Mouse (Mus musculus): Measurements from ENCODE around the gene Zdhhc18.
A peak's percentile ranks its signal among the peaks of the same experiment; 100 is the strongest.

Zdhhc18 gene

GRCm38 (mm10) chr4:133604856-133605255, 45.1 kb downstream of the Zdhhc18 start:
- no peak for DNase-seq (ENCODE audit: low read depth, low spot score)

- DNase-seq (ENCODE audit: low read depth, low spot score), result no peak
Observed at GRCm38 (mm10) chr4:133604175-133604574, 45.8 kb downstream of the Zdhhc18 start.

DNA sequence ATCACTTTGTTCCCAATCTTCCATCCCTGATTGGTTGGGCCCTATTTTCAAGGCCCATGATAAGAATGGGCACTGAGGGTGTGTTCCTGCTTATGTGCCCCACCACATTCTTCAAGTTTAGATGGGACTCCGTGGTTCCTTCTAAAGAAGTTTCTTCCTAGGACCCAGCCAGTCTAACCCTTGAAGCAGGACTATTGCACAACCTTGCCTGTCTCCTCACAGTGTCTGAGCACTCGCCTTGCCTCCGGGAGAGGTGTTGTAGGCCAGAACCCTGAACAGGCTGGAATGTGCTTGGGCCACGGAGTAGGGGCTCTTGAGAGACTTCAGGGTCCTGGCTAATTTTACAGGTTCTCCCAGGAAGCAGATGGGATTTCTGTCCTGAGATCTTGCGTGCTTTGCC, 46.9 kb downstream of the Zdhhc18 start:
- no peak for DNase-seq (ENCODE audit: low read depth, low spot score)

DNA sequence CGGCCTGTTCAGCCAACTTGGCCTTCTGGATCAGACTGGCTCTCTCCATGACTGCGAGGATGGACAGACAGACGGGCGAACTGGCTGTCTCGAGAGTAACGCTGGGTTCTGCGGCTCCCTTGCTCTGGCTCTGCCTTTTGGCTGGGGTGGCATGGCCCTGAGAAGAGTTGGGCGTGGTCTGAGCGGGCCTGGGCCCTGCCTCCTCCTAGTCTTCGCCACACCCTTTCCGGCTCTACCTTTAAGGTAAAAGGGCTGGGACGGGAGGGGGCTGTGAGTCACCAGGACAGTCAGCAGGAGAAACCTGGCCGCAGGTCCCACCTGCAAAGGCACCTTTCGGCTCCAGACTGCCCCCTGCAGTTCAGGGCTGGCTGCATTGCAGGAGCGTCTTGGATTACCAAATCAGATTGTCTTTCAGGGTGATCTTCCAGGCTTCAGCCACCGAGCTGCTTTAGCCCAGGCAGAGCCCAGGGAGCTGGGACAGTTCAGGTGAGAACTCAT, 48.2 kb downstream of the Zdhhc18 start, which contains the start of gene Sfn:
TSS of gene Sfn (minus strand) at position 448 of the 498 bp plus-strand sequence.
- DNase-seq (ENCODE audit: low read depth, low spot score), result peak; percentile 86

DNA sequence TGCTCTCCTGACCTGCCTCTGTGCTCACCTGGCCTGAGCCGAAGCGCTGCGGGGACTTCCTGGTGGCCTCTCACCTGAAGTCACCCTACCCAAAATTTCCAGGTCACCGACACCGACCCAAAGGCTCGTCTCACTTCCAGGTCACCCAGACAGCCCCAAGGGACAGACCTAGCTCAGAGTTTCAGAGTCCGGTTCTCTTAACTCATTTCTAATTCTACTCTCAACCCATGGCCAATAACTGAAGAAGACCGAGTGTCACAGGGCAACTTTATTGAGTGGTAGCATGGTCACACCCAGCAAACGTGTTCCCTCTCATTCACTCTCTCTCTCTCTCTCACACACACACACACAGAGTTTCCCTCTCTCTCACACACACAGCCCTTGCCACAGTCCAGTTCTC, 49.6 kb downstream of the Zdhhc18 start:
- DNase-seq (ENCODE audit: low read depth, low spot score), result no peak

DNA sequence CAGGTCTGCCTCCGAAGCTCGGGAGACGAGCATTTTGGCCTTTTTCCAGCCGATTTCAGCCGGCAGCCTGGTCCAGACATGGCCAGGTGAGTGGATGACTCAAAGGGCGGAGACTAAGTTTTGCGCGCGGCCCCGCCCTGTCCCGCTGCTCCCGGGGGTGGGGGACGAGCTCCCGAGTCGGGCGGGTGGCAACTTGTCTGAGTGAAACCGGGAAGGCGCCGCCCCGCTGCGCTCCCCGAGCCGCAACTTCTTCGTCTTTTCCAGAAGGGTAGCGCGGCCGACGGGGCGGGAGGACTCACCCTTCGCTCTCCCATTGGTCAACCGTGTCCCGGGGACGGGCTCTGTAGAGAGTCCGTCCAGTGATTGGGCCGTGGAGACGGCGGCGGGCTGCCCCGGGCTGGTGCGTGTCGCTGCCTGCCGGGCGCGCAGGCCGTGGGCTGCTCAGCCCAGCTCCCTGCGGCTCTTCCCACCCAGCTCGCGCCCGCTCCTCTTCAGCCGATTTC, 50.3 kb downstream of the Zdhhc18 start:
- peak; percentile 92 for DNase-seq (ENCODE audit: low read depth, low spot score)

DNA sequence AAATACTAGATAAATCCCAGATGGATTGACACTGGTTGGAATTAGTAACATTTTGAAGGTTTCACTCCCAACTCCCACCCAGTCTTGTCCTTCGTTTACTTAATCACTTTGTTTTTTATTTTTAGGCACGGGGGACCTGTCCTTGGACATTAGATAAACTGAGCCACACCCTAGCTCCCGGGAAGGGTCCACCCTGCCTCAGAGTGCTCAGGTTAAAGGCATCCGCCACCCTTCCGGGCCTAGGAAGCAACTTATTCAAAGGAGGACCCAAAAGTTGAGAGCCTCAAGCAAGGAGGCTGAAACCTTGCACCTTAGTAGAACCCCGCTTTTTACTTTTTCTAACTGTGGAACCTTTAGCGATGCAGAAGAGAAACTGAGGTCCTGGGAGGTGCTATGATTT, 50.8 kb downstream of the Zdhhc18 start:
- no peak for DNase-seq (ENCODE audit: low read depth, low spot score)

- peak; percentile 66 for DNase-seq (ENCODE audit: low read depth, low spot score)
Observed at GRCm38 (mm10) chr4:133598616-133599015, 51.3 kb downstream of the Zdhhc18 start.

DNA sequence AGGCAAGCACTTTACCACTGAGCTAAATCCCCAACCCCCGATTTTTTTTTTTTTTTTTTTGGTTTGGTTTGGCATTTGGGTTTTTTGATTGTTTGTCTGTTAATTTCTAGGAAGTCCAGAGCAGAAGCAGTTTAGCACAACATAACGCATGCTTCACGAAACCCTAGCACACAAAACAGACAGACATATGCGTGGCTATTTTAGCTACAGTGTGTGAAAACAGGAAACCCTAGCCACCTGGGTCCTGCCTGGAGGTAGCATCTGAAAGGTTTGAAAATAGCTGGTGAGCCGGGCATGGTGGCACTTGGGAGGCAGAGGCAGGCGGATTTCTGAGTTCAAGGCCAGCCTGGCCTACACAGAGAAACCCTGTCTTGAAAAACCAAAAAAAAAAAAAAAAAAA, 53.9 kb downstream of the Zdhhc18 start:
- DNase-seq (ENCODE audit: low read depth, low spot score), result no peak

DNA sequence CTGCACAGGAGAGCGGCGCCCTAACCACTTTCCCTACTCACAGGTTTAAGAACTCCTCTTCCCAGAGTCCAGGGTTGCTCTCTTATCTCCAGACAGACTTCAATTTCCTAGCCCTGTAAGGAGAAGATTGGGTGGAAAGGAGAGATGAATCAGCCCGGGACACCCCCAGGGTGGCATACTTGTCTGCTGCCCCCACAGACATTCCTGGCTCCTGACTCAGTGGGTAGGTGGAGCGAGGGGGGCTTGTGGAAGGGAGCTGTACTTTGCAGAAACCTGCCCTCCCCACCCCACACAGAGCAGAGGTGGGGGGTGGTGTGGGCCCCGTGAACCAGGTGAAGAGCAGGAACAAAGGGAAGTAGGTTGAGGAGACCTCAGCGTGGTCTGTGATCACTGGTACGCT, 54.4 kb downstream of the Zdhhc18 start:
- no peak for DNase-seq (ENCODE audit: low read depth, low spot score)

DNA sequence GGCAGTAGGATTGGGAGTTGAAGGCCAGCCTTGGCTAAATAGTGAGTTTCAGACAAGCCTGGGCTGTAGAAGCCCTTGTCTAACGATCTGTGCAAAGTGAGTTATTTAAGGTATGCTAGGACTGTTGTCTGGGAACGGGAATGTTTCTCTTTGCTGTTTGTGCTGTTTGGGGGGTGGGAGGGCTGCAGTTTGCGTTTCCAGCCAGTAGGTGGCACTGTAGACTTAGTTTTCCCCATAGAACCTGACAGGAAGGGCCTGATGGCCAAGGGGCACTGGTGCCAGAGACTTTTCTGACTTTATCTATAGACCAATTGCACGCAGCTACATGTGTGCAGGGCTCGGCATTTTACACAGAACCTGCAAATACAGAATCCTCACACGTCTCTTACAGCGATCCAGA, 57.4 kb downstream of the Zdhhc18 start:
- peak; percentile 66 for DNase-seq (ENCODE audit: low read depth, low spot score)

GRCm38 (mm10) chr4:133584059-133584951, 65.6 kb downstream of the Zdhhc18 start, which contains the start of gene Gpn2:
Gene Gpn2 (plus strand): TSS chr4:133584362.
- DNase-seq (ENCODE audit: low read depth, low spot score), result peak; percentile 94

GRCm38 (mm10) chr4:133583690-133584058, 66.3 kb downstream of the Zdhhc18 start:
- DNase-seq (ENCODE audit: low read depth, low spot score), result no peak

GRCm38 (mm10) chr4:133577983-133578382, 72.0 kb downstream of the Zdhhc18 start:
- DNase-seq (ENCODE audit: low read depth, low spot score), result peak; percentile 84

- DNase-seq (ENCODE audit: low read depth, low spot score), result peak; percentile 30
Observed at GRCm38 (mm10) chr4:133574843-133575202, 75.1 kb downstream of the Zdhhc18 start.

- DNase-seq (ENCODE audit: low read depth, low spot score), result peak; percentile 95
Observed at GRCm38 (mm10) chr4:133574070-133574842, 75.7 kb downstream of the Zdhhc18 start, which contains the start of gene Gpatch3. Gene Gpatch3 (plus strand): TSS chr4:133574745.

- peak; percentile 83 for DNase-seq (ENCODE audit: low read depth, low spot score)
Observed at GRCm38 (mm10) chr4:133570066-133570466, 79.9 kb downstream of the Zdhhc18 start.

- no peak for DNase-seq (ENCODE audit: low read depth, low spot score)
Observed at GRCm38 (mm10) chr4:133569291-133570065, 80.5 kb downstream of the Zdhhc18 start.

DNA sequence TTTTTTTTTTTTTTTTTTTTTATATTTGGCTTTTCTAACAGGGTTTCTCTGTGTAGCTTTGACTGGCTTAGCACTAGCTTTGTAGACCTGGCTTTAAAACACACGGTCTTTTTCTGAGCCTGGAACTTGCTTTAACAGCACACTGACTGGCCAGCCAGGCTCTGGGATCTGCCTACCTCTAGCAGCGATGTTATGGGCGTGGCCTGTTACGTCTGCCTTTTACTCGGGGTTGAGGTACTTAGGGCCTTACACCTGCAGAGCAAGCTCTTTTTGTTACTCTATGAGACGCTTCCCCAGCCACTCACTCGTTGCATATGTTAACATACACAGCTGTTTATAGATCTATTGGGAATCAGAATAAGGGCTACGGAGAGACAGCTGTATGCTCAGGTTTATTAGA, 82.7 kb downstream of the Zdhhc18 start:
- peak; percentile 75 for DNase-seq (ENCODE audit: low read depth, low spot score)

- no peak for DNase-seq (ENCODE audit: low read depth, low spot score)
Observed at GRCm38 (mm10) chr4:133563123-133563571, 86.8 kb downstream of the Zdhhc18 start.

- DNase-seq (ENCODE audit: low read depth, low spot score), result peak; percentile 79
Observed at GRCm38 (mm10) chr4:133561622-133562021, 88.3 kb downstream of the Zdhhc18 start.

Measured in ZHBTc4 (cell line).